Mouse (Mus musculus): ENCODE results near the gene Fktn.
"Not testable (repeated sequence)": the region's sequence is repeated elsewhere in the genome, so short reads cannot be mapped to it uniquely, and the experiment has no call there.

Fktn gene

DNA sequence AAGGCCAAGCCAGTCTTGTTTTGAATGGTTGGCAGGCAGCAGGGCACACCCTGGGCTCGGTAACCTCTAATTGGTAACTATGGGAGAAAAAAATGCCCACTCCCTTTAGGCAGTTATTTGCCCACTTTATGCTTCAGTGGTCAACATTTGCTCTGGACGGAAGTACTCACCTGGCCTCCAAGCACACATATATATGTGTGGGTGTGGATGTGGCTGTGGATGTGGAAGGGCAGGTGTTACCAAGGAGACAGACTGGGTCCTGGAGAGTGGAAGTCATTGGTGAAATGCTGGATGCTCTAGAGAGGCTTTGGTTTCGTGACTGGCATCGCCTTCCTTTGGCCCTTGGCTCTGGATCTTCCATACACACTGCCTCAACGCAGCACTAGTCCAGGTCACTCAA is 58.2 kb downstream of the Fktn start:
- no peak for DNase-seq (ENCODE audit: low spot score)

DNA sequence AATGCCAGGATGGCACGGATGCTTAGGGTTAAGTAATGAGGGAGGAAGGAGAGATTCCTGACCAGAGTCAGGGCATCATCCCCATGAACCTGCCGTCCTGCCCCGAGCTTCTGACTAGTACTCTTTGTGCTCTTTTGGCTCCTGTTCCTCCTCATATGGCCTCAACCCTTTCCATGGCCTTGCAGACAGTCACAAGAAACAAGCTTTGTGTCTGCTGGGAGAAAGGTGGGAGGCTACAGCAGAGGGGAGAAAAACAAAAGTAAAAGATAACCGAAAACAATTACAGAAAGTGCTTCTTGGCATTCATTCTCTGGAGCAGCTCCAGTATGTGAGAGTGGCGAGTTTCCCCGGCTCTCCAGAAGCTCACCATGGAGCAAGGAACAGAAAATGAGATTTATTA is 60.1 kb downstream of the Fktn start:
- DNase-seq (ENCODE audit: low spot score): no peak

DNA sequence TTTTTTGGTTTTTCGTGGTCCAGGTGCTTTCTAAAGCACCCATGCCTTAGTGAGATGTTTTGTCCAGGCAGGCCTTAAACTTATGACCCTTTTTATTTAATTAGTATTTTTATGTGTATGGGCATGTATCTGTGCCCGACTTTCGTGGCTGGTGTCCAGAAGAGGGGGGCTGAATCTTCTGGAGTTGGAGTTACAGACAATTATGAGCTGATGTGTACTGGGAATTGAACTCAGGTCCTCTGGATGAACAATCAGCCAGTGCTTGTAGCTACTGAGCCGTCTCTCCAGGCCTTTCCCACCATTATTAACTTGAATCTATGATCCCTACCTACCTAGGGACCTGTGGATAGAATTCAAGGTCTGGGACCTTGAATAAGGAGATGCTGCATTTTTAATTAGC is 67.6 kb downstream of the Fktn start:
- DNase-seq (ENCODE audit: low spot score): no peak

DNA sequence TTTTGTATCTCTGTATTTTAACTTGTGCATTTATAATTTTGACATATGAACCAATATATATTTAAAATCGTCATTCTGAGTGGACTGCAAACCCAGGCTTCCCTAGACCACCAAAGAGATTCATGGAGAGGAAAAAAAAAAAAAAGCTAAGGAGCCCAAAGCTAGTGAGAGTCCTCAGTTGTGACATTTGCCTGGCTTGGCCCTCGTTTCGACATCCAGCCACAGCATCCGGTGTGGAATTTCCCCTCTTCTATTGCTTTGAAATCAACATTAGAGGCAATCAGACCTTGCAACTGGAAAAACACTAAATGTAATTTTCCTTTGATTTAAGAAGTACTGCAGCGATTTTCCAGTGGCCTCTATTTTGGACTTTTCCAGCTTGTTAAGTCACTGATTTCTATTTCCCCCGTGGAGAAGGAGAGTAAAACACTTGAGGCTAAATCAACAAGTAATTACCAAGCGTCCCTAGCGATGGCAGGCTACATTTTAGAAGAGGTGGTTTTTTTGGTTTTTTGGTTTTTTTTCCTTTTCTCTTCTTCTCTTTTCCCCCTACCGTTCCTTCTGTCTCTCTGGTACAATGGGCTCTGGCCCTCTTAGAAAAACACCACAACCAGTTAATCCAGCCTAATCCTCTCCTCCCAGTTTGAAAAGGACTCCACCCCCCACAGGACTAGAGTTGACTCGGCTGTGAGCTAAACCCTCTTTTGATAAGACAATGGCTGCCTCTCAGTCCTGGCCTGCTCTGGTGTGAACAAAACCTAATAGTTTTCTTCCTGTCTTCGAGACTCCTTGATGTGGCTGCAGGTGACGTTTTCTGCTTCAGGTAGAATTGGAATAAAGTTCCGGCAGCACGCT is 68.6 kb downstream of the Fktn start:
- no peak for DNase-seq (ENCODE audit: low spot score)

DNA sequence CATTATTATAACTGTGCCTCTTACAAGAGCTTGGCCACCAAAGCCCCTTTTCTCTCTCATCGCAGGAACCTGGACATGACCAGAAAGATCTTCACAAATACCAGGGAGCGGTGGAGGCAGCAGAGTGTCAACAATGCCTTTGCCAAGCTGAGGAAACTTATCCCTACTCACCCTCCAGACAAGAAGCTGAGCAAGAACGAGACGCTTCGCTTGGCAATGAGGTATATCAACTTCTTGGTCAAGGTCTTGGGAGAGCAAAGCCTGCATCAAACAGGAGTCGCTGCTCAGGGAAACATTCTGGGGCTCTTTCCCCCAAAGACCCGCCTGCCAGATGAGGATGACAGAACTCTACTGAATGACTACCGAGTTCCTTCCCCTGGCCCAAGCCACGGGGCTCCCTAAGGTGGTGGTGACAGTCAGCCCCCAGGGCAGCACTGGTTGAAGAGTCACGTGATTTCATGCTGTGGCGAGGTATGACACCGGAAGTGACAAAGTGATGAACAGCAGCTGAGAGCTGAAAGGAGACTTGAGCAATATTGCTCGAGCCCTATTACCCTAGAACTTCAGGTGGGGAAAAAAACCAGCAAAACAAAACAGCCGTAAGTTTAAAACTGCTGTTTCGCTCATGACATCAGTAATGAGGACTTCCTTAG is 72.1 kb downstream of the Fktn start:
- DNase-seq (ENCODE audit: low spot score): no peak

DNA sequence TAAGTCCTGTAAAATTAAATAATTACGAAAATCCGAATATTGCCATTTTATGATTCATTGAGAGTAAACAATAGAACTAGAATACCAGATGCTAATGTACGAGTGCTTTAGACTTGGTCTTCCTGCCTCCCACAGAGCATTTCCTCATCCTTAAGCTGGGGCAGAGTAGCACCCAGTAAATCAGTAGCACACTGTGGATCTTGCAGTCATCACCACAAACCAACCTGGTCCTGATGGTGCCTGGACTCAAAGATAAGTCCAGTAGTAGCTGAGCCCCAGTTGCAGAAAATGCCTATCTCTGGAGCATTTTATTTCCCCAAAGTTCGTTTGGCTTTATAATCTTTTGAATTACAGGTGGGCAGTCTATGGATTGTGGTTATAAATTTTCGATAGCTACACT is 73.1 kb downstream of the Fktn start:
- no peak for DNase-seq (ENCODE audit: low spot score)

DNA sequence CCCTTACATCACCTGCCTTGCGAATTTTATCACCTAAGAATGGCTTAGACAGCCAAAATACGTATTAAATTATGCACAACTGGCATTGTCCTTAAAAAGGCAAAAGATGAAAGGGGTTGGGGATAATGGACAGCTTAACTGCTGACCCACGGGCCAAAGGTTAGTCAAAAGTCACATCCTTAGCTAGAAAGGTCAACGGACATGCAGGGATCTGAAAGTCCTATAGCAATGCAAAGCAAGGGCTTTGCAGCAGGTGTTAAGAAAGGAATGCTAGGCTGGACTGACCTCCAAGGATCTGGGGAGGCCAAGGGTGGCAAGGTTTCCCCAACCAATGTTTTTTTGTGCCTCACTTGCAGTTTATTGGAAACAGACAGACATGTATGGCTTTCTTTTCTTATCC is 75.5 kb downstream of the Fktn start:
- DNase-seq (ENCODE audit: low spot score): no peak

DNA sequence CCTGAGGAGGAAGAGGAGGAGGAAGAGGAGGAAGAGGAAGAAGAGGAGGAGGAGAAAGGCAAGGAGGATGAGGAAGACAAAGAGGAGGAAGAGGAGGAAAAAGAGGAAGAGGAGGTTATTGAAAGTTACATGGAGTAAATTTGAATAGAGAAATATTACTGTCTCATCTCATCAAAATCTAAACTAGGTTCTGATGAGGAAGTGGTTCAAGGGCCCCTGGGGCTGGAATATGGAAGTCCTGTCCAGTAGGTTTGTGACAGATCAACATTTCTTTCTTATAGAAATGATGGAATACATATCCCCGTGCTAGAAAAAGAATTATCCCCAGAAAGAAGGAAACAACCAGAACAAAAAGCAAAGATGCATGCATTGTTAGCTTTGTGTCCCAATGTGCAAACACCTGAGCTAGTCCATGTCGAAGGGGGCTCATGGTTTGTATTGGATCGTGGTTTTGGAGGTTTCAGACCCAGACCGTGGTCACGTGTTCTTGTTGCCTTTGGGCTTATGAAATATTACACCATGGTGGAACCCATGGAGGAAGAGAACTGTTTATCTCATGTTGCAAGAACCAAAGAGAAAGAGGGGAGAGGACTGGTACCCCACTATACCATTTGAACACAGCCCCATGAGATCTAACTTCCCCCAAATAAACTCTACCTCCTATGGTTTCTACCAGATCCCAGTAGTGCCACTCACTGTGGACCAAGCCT is 80.6 kb downstream of the Fktn start:
- peak; percentile 3 for DNase-seq (ENCODE audit: low spot score)

DNA sequence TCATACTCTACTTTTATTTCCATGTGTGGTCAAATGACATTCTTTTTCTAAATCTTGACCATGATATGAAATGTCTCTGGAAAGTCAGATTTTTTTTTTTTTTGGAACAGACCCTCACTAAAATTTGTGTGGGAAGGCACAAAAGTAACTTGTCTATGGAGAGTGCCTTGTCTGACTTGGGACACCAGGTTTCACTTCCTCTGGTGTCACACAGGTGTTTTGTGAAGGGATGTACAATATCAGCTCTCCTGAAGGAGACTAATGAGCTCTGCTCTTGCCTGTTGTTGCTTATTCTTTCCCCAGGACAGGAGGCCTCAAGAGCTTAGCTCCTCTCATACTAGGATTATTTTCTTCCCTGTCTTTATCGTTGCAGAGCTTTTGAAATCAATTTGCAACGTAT is 81.3 kb downstream of the Fktn start:
- DNase-seq (ENCODE audit: low spot score): peak; percentile 12

DNA sequence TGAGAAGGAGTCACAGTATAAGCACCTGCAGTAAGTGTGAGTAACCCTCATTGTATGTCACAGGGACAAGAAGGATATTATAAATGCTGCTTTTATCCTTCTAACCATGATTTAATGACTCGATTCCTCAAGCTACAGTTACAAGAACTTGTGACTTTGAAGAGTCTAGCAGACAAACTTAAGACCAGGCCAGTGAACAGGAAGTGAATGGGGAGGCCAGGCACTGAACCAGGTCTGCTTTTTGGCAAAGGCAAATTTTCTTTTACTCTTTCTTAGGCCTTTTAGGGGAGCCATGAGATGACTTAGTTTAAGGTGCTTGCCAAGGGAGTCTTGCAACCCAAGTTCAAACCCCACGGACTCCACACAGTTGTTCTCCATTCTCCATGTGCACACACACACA is 81.9 kb downstream of the Fktn start:
- DNase-seq (ENCODE audit: low spot score): peak; percentile 5

DNA sequence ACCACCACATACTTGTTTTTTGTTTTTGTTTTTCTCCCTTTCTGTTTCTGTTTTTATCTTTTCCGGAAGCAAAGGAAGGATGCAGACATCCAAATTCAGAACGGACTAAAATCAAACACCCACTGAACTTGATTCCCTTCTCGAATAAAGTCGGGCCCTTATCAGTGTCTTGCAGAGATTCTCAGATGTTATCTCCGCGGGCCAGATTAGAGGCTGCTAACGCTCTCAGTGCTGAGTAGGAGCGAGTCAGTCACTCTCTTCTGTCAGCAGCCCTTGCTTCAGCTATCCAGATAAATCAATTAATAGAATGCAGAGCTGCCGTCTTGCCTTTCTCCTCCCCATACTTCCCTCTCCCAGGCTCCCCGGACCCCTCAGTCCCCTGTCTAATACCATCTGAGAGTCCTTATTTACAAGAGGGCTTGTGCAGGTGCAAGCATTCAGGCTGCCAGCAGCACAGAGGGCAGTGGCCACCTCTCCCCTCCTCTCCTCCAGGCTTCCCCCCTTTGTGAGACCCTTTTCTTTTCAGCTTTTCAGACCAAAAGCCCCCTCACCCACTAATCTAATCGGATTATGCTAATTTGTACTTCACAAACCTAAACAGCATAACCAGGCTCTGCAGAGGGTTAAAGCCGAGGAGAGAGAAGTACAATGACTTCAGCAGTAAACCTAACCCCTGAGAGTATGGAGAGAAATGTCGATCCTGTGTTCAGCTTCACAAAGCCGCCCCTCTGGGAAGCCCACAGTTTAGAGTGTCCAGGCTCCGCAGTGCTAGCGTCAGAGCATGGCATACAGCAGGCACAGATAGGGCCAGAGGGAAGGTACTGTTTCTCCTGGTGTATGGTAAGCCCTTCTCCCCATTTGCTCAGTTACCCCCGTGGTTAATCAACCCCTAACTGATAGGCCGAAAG is 83.3 kb downstream of the Fktn start:
- DNase-seq (ENCODE audit: low spot score): no peak

DNA sequence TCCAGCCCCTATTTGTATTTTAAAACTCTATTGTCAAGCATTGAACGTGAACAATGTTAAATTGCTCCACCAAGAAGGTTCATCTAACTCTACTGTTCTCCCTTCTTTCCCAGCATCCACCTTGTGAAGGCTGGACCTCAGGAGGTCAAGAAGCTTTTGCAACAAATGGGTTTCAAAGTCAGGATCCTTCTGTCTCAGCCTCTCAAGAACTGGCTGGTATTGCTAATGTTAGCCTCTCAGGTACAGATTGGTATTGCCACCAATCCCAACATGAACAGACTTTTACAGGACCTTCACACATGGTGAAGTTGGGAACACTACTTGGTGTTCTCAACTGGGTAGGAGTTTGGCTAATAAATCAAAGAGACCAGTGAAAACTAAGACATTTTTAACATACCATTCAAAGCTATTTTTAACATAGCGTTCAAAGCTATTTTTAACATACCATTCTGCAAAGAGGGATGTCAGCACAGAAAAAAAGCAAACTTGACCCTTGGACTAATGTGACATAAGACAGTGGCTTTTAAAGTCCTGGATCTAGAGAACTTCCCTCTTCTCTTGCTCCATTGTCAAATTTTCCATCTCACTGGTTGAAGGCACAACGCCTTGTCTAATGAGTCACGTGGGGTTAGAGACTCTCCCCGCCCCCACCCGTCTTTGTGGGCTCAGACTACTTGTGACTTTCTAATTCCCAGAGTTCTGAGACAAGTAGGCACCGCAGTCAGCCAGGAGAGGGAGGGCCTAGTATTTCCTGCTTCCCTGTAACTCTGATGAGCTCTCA is 85.3 kb downstream of the Fktn start:
- no peak for DNase-seq (ENCODE audit: low spot score)

DNA sequence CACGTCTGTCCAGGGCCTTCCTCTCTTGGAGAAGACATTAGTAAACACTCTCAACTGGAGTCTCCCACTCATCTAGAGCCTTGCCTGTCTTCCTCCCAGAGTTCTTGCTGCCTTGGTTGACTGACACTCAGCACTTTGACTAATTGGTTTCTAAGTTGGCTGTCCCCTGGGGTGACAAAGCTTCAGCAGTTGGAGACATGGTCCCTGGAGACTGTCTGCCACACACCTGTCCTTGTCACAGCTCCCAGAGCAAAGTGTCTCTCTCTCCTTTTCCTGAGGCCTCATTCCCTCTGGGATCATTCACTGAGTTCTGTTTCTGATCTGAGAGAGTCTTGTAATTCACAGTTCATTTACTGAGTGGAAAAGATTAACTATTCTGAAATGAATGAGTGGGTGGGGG is 86.0 kb downstream of the Fktn start:
- DNase-seq (ENCODE audit: low spot score): no peak

DNA sequence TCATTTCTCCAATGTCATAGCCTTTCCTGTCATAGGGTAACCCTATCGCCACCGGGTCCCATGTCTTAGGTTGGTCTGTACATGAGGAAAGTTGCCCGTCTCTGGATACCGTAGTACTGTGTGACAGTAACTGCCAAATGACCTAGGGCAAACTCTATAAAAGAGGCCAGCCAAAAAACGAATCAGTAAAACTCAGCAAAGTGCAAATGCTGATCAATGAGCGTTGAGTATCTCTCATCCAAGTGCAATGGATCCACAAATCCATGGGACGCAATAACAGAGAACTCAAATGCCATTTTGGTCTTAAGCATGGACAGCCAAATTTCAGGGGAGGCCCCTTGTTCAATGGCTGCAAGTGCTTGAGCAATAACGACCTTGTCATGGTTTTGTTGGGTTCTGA is 89.9 kb downstream of the Fktn start:
- peak; percentile 11 for DNase-seq (ENCODE audit: low spot score)

DNA sequence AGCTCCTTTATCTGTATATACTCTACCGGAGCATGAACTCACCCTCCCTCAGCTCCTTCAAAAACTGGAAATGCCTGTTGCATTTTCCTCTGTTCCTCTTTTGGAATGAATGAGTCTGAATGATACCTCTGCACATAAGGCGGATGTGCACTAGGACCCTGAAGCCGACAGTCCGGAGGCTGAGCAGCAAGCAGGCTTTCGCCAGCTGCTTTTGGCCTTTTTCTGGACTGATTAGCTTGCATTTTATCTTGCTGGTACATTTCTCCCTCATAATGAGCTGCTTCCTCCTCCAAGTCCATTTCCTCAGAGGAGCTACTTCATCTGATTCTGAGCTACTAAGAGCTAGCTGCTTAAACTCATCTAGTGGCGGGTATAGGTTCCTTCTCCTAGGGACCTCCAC is 92.6 kb downstream of the Fktn start:
- DNase-seq (ENCODE audit: low spot score): not testable (repeated sequence)

DNA sequence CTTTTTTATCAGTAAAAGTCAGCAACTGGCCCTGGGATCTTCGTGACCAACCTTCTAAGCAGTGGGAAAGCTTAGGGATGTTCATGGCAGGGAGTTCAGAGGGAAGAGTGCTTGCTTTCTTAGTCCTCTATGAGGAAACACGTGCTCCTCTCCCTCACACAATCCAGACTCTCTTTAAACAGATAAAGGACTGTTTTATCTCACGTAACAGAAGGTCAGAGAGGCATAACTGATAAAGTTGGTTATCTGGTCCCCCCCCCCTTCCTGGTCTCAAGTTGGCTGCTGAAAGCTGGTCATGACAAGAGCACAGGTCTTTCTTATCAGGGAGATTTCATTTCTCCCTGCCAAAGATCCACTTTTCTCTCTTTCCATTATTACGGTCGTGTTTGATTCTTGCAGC is 104.5 kb downstream of the Fktn start:
- no peak for DNase-seq (ENCODE audit: low spot score)

DNA sequence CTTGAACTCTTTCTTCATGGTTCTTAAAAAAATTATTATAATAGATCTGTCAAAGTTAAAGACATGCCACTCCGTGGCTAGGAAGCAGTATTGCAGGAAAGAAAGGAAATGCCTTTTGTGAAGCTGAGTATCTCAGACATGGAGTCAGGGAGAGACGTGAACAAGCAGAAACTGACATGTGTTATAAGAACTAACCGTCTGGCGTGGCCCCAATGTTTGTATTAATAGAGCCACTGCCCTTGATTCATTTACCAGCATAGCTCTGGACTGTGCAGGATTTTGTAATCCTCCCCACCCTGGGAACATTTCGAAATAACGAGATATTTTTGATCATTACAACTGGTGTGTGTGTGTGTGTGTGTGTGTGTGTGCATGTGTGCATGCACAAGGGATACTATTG is 109.9 kb downstream of the Fktn start:
- peak; percentile 47 for DNase-seq (ENCODE audit: low spot score)

DNA sequence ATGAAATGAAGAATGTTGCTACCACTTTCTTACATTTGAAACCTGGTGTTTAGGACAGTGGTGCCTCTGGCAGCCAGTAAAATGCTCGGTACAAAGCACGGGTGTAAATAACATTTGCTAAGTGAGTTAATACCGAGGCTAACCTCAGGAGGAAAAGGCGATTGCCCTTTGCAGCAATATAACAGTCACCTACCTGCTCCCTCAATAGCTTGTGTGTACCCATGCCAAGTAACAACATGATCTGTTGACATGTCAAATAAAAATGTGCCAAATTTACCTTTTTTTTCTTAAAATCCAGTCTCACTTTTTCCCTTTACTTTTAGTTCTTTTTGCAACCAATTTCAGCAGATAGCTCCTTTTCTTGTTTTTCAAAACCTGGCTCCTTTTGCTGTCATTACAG is 111.0 kb downstream of the Fktn start:
- no peak for DNase-seq (ENCODE audit: low spot score)

DNA sequence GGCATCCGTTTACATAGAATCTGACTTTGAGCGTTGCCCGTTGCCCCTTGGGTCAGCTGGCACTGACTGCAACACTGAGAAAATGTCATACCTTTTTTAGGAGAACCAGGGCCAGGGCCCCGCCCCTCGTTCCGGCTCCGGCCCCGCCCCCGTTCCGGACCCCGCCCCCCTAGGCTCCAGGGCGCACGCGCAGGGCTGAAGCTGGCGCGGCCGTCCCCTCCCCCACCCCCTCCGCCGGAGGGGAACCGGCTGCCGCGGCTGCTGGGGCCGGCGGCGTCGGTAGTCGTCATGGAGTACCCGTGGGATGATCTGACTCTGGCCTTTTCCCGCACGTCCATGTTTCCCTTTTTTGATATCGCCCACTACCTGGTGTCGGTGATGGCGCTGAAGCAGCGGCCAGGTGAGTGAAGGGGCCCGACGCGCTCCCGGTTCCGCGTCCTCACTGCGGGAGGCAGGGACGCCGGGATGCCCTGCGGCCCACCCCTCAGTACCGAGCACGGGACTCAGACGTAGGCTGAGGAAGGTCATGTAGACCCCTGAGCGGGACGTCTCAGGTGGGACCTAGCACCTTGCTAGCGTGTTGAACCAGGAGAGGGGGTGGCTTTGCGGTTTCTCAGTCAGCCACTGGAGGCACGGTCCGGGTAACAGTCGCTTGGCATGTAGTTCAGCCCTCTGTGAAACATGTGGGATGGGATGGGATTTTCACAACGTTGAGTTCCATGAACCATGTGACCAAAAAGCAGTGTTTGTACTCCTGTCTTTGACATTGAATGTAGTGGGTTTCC is 112.2 kb downstream of the Fktn start, which contains the start of gene Tmem38b:
Tmem38b (plus strand) TSS at position 225 of the 785 bp plus-strand sequence.
- DNase-seq (ENCODE audit: low spot score): peak; percentile 91

DNA sequence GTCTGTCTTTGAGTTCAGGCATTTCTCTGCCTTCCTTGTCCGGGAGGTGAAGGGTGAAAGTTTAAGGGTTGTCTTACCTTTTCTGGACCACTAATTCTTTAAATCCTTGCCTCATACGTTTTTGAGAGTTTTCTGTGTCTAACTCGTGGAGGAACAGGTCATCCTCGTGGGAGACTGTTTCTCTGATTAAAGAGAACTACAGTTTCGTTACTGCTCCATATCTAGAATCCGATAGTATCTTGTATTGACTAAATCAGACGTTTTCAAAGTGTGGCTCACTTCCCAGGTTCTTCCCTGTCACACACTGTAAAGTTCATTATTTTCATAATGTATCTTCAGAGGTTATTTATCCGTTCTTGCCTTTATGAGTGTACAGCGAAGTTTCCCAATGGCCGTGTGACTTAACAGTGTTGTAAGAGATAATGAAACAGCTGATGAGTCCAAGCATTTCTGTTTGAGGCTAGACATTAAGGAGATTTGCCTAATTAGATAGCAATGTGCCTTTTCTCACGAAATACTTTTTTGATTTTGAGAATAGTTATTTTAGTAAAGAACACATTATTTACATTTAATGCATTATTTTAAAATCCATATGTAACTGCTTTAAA is 112.9 kb downstream of the Fktn start:
- DNase-seq (ENCODE audit: low spot score): no peak
